Mouse (Mus musculus): ENCODE measurements at regions not wholly inside any gene's neighbourhood (a gene's known extent, or its start where the extent isn't known, plus 50 kb on each side); places are given as distances from the start of the nearest gene placed in this dataset.

DNA sequence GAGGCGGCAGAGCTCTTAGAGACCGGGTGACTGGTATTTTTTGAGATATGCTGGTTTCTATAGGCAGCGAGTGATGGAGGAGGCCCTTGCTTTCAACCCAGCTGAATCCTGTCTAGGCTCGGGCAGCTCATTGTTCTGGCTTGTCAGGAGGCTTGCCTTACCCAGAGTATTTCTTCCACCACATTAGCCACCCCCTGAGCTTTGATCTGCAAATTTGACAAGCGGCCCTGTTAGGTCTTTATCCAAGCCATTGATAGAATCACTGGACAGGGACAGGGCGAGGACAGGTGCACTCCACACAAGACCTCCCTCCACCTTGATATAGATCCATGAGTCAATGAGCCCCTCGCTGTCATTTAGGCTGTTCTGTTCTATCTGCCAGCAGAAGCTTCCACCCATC lies 343.0 kb upstream of the Fam19a5 start:
- H3K27ac ChIP-seq, result no peak overlapping the region
- TF ChIP-seq CTCF (IDR thresholded peaks at IDR 0.05), result no peak
- no peak for DNase-seq (ENCODE audit: extremely low spot score in 1 of 2, low spot score in 2 of 2)
- intact Hi-C loops (cut with DNase I), result no loop called here
- no peak overlapping the region for H3K4me3 ChIP-seq

DNA sequence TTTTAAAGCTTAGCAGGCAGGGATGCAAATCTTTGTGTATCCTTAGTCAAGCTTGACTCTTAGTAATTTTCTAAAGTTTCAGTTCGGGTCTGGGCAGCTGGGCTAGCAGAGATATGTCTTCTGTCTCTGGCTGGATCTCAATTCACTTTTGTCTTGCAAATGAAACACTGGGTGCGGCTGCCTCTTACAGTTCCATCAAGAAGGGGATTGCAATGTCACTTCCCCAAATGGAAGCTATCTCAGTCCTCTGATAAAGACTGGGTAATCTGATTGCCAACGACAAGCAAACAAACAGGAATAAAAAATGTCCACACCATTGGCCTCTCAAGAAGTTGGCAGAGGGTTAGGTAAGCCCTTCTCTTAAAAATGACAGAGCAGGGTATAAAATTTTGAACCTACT lies 314.1 kb upstream of the Fam19a5 start:
- no peak for TF ChIP-seq CTCF (IDR thresholded peaks at IDR 0.05)
- intact Hi-C loops (cut with DNase I), result no loop called here
- DNase-seq (ENCODE audit: extremely low spot score in 1 of 2, low spot score in 2 of 2), result no peak
- H3K4me3 ChIP-seq, result no peak overlapping the region
- no peak overlapping the region for H3K27ac ChIP-seq

DNA sequence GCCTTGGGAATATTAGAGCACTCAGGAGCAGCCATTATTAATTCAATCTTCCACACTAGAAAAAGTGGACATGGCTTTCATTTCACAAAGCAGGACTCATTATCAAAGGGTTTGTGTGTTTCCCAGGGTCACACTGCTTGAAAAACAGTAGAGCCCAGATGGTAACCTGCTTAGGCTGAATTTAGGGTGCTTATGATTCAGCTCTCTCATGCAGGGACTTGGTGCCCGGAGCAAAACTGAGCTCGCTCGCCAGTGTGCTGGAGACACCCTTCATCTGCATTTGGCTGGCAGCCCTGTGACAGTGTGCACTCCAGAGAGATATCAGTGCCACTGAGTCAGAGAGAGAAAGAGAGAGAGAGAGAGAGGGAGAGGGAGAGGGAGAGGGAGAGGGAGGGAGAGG lies 308.0 kb upstream of the Fam19a5 start:
- Histone ChIP-seq H3K4me3 (no peak overlapping the region), H3K27ac (no peak overlapping the region)
- intact Hi-C loops (cut with DNase I), result no loop called here
- TF ChIP-seq CTCF (IDR thresholded peaks at IDR 0.05), result no peak
- DNase-seq (ENCODE audit: extremely low spot score in 1 of 2, low spot score in 2 of 2), result no peak

DNA sequence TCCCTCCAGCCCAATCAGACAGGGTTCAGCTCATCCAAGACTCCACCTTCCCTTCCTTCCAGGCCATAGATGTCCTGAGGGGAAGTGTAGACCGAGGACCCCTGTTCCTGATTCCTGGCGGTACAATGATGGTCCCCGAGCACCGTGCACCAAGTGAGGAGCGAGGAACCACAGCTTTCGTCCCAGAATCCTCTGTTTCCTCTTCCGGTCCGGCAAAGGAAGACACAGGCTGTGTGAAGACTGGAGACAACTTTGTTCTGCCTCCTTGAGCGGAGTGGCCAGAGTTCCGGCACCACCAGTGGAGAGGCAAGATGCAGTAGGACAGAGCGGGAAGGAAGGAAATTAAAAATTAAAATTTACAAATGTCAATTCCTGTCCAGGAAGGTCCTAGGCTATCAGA lies 305.0 kb upstream of the Fam19a5 start:
- Histone ChIP-seq H3K27ac (no peak overlapping the region), H3K4me3 (no peak overlapping the region)
- intact Hi-C loops (cut with DNase I), result no loop called here
- DNase-seq (ENCODE audit: extremely low spot score in 1 of 2, low spot score in 2 of 2), result no peak
- no peak for TF ChIP-seq CTCF (IDR thresholded peaks at IDR 0.05)

DNA sequence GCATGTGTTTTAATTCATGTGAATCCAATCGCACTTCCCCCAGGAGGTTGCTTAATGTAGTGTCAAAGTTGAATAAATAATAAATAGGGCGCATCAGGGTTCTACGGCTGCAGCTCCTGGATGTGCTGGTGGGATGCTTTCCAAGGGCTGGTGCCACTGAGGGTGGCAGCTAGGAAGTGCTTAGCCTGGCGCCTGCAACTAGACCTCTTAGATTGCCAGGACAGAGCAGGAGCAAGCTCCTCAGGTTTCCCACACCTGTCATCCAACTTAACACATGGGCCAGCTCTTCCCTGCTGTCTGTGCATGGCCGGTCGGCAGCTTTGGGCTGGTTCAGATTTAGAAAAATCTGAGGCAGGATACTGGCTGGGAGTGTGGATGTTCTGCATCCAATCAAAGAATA lies 282.6 kb upstream of the Fam19a5 start:
- no peak for DNase-seq (ENCODE audit: extremely low spot score in 1 of 2, low spot score in 2 of 2)
- no peak overlapping the region for H3K4me3 ChIP-seq
- no peak overlapping the region for H3K27ac ChIP-seq
- no peak for TF ChIP-seq CTCF (IDR thresholded peaks at IDR 0.05)
- intact Hi-C loops (cut with DNase I), result no loop called here

DNA sequence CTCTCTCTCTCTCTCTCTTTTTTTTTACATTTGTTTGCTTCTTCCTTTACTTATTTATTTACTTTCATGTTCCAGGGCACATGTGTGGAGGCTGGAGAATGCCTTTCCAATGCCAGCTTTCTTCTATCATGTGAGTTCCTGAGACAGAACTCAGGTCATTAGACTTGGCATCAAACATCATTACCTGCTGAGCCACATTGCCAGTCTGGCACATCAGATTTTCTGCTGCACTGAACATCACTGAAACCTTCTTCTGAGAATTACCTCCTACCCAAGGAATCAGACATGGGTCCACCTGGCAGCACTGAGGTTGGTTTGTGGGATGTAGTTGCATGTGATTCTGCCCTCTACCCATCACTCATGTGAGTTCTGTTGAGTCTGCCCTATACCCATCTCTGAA lies 279.2 kb upstream of the Fam19a5 start:
- intact Hi-C loops (cut with DNase I), result no loop called here
- no peak for TF ChIP-seq CTCF (IDR thresholded peaks at IDR 0.05)
- H3K4me3 ChIP-seq, result no peak overlapping the region
- no peak for DNase-seq (ENCODE audit: extremely low spot score in 1 of 2, low spot score in 2 of 2)
- no peak overlapping the region for H3K27ac ChIP-seq

DNA sequence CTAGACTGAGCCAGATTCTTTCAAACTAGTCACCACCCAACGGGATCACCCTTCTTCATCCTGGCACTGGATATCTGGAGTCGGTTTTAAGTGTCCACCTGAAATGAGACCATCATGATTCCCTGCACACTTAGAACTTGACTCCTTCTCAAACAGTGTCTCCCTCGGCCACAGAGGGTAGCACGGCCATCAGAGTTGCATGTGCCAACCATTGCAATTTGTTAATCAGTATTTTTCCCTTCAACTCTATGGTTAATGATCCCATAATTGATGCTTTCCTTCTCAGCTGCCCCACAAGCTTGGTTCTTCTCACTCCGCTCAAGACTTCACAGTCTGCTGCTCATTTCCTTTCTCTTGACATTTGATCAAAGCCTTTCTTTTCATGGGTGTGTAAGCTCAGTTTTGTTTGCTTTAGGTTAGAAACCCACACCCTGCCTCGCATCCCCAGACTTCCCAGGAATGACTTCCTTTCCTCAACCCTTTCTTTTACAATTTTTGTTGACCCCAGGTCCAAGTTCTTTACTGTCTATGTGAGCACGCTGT lies 253.0 kb upstream of the Fam19a5 start:
- Histone ChIP-seq H3K27ac (no peak overlapping the region), H3K4me3 (no peak overlapping the region)
- no peak for DNase-seq (ENCODE audit: extremely low spot score in 1 of 2, low spot score in 2 of 2)
- intact Hi-C loops (cut with DNase I), result no loop called here
- TF ChIP-seq CTCF (IDR thresholded peaks at IDR 0.05), result no peak

DNA sequence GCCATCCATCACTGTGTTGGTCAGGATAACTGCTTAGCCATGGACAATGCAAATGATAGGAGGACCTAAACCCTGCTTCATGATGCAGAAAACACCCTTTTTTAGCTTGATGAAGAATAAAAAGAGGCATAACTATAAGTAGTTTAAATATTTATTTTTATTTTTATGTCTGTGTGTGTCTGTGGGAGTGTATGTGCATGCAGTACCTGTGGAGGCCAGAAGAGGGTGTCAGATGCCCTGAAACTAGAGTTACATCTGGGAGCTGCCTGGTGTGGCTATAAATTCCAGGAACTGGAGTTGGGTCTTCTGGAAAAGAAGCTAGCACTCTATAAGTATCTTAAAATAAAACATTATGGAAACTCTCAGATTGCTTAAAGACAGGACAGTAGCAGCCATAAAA lies 224.2 kb upstream of the Fam19a5 start:
- H3K27ac ChIP-seq, result no peak overlapping the region
- DNase-seq (ENCODE audit: extremely low spot score in 1 of 2, low spot score in 2 of 2), result no peak
- peak; percentile 10 for TF ChIP-seq CTCF (IDR thresholded peaks at IDR 0.05)
- intact Hi-C loops (cut with DNase I), result no loop called here
- H3K4me3 ChIP-seq, result no peak overlapping the region

DNA sequence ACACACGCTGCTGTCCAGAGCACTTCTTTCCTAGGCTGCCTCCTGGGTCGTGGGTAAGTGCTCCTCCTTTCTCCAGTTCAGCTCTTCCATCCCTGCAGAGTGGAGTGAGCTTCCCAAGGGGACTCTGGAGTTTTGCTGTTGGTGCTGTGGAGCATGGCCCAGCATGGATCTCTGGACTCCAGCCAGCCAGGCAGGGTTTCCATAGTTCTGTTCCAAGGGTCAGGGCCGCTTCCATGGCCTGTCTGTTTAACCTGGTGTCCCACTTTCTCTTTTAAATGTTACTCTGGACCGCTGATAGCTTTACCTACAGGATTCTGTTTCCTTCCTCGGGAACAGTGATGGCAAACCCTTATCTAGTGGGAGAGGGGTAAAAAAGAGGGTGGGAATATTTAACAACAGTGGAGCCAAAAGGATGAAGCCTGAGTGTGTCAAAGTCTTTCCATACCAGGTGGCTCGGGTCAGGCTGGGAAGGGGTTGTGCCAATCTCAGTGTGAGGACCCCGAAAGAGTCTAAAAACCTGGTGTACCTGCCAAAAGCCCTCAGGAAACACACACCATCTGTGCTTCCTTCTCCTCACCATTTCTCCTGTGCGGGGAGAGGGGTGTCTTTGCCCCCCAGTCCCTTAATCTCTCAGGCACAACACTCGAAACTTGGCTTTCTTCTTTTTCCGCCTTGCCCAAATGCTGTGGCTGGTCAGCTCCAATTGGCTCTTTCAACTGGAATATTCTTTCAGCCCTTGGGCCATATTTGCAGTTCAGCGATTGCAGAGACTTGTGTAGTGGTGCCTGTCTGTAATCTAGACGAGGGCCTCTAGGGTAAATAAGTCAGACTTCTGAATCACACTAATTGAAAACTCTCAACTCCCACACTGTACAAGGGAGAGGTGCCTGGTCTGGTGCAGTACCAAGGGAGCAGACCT lies 222.8 kb upstream of the Fam19a5 start:
- intact Hi-C loops (cut with DNase I), result no loop called here
- Histone ChIP-seq H3K4me3 (no peak overlapping the region), H3K27ac (no peak overlapping the region)
- DNase-seq (ENCODE audit: extremely low spot score in 1 of 2, low spot score in 2 of 2), result no peak
- no peak for TF ChIP-seq CTCF (IDR thresholded peaks at IDR 0.05)

DNA sequence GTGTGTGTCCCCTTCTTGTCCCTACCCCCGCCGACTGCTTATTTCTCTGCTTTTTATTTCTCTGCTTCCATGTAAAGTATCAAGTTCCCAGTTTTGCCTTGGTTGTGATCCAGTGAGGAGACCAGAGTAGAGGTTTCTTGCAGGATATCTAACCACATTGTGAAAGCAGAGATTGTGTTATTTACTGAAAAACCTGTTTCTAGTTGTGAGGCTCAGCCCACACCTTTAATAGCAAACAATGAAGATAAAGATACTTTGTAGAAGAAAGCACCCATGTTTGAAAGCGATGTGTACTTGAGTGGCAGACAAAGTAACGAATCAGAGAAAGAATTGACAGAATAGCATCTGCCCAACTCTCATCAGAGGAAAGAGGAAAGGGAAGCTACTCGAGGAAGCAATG lies 218.7 kb upstream of the Fam19a5 start:
- Histone ChIP-seq H3K4me3 (no peak overlapping the region), H3K27ac (no peak overlapping the region)
- intact Hi-C loops (cut with DNase I), result no loop called here
- DNase-seq (ENCODE audit: extremely low spot score in 1 of 2, low spot score in 2 of 2), result no peak
- TF ChIP-seq CTCF (IDR thresholded peaks at IDR 0.05), result no peak

DNA sequence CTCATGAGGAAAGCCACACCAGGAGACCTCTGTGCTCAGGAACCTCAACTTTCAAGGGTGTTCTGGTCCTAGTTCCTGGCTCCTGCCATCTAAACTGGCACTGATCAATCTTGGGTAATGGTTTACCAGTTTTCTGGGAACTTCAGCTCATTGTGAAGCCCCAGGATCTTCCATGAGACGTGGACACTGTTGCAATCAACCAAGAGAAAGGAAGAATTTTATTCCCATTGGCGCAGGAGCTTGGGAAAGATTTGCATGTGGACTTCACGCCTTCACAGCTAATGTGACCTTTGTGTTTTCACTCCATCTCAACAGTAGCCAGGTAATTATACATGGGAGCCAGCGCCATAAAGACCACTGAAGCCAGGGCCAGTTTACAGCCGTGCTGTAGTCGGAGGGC lies 217.8 kb upstream of the Fam19a5 start:
- intact Hi-C loops (cut with DNase I), result no loop called here

DNA sequence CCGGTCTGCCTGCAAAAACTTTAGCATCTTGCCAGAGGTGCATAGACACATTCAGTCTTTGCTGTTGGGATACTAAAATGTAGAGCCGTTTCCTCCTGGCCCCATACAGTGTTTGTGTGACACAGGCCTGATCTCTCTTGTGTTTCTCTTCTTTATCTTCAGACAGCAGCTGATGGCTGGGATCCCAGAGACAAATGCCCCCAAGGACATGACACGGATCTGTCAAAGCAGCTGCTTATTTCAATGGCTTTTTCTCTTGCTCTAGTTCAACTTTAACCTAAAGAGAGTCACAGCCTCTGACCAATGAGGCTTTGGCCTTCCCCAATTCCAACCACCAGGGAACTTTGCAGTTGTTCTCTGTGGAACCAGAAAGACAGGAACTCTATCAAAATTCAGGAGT lies 211.7 kb upstream of the Fam19a5 start:
- H3K4me3 ChIP-seq, result no peak overlapping the region
- no peak for DNase-seq (ENCODE audit: extremely low spot score in 1 of 2, low spot score in 2 of 2)
- intact Hi-C loops (cut with DNase I), result no loop called here
- no peak overlapping the region for H3K27ac ChIP-seq
- TF ChIP-seq CTCF (IDR thresholded peaks at IDR 0.05), result no peak

More for the DNA sequence above, 217.8 kb upstream of the Fam19a5 start:
- H3K4me3 ChIP-seq, result no peak overlapping the region
- TF ChIP-seq CTCF (IDR thresholded peaks at IDR 0.05), result no peak
- no peak overlapping the region for H3K27ac ChIP-seq
- no peak for DNase-seq (ENCODE audit: extremely low spot score in 1 of 2, low spot score in 2 of 2)

DNA sequence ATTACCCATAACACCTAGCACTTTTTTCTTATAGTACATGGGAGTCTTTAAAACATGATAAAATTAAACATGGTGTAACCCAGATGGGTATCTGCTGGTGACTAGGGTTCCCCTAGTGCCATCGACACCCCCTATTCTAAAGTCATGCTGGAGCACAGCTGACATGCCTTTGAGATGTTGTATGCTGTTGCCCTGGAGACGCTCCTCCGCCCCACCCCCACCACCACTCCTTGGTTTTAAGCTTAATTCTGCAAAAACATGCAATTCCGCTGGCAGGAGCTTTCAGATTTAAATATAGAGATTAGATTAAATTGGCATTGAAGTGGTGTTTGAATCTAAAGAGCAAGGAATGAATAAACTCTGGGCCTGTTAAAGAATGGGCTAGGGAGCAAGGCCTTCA lies 210.6 kb upstream of the Fam19a5 start:
- Histone ChIP-seq H3K4me3 (no peak overlapping the region), H3K27ac (no peak overlapping the region)
- intact Hi-C loops (cut with DNase I), result no loop called here
- no peak for TF ChIP-seq CTCF (IDR thresholded peaks at IDR 0.05)
- no peak for DNase-seq (ENCODE audit: extremely low spot score in 1 of 2, low spot score in 2 of 2)
